Mouse (Mus musculus): ENCODE measurements around the gene Atp5d.

DNA sequence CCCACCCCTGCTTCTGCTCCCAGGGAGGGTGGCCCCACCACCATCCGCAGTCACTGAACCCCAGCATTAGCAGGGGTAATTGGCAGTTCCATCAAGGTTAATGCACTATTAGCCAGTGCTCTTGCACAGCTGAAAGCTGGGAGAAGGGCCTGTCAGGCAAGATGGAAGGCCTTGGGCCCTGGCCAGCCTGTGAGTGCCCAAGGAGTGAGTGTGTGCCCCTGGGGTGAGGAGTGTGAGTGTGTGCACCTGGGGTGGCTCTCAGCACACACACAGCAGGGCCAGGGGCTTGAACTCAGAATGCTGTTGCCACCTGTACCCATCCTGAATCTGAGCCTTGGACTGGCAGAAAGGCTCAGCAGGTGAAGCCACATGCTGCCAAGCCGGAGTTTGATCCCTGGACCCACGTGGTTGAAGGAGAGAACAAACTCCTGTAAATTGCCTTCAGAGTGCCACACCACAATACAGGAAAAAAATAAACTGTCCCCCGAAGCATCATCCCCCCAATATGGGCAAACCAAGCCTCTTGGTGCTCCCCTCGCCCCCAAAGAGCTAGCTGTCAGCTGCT is 37.9 kb downstream of the Atp5d start:
- TF ChIP-seq CTCF (IDR thresholded peaks at IDR 0.05; ENCODE audit: insufficient read depth, low read length) = no peak
- no peak for TF ChIP-seq POLR2A (IDR thresholded peaks at IDR 0.05; ENCODE audit: borderline replicate concordance, extremely low read depth, low read depth, low read length)

Measured in lung, adult 2 months (tissue).